Mouse (Mus musculus) adrenal gland, adult 18-20 months (tissue): Measurements from ENCODE around the gene Skap1. TPM values are rescaled to one million over a fixed set of nuclear protein-coding genes. Genes with fewer than 3 reads are reported as not detected.

Source experiments
- DNase-seq, 2 experiments: peaks; one replicate each; pipeline ENCODE4 v3.0.0; 2021 to 2022; ENCODE audit warnings: low spot score in 2 of 2
- total RNA-seq, 2 experiments: library from RNA; stranded (reverse); gene quantifications; 1 replicate in 1 of 2; 2 replicates in 1 of 2; pipeline ENCODE4 v1.2.3; 2021

Gene Skap1
- total RNA-seq, 2 experiments from 2014 or later = 7.6 to 8.8 TPM

- no peak for DNase-seq
These were observed 86.7 kb downstream of the Skap1 start for GRCm38 (mm10) chr11:96550960-96551703.

- peak in 1 of 2 experiments; percentile 40 for DNase-seq
These were observed 88.7 kb downstream of the Skap1 start for GRCm38 (mm10) chr11:96553091-96553490.

- no peak for DNase-seq
These were observed 95.8 kb downstream of the Skap1 start for GRCm38 (mm10) chr11:96560229-96560628.

- no peak for DNase-seq
These were observed 99.7 kb downstream of the Skap1 start for GRCm38 (mm10) chr11:96564088-96564487.

- no peak for DNase-seq
These were observed 108.1 kb downstream of the Skap1 start for GRCm38 (mm10) chr11:96572515-96572914.

- no peak for DNase-seq
These were observed 112.4 kb downstream of the Skap1 start for GRCm38 (mm10) chr11:96576491-96577427.

- DNase-seq = no peak
These were observed 114.3 kb downstream of the Skap1 start for GRCm38 (mm10) chr11:96578551-96579283.

GRCm38 (mm10) chr11:96581604-96582384, 117.4 kb downstream of the Skap1 start:
- DNase-seq = peak; percentile 22 to 29

- DNase-seq = no peak
These were observed 118.2 kb downstream of the Skap1 start for GRCm38 (mm10) chr11:96582595-96582994.

- DNase-seq = no peak
These were observed 125.4 kb downstream of the Skap1 start for GRCm38 (mm10) chr11:96589828-96590227.

GRCm38 (mm10) chr11:96595890-96596289, 131.5 kb downstream of the Skap1 start:
- no peak for DNase-seq

- no peak for DNase-seq
These were observed 131.9 kb downstream of the Skap1 start for GRCm38 (mm10) chr11:96596301-96596700.

GRCm38 (mm10) chr11:96602806-96603205, 138.4 kb downstream of the Skap1 start:
- no peak for DNase-seq

- no peak for DNase-seq
These were observed 139.9 kb downstream of the Skap1 start for GRCm38 (mm10) chr11:96604306-96604705.

- no peak for DNase-seq
These were observed 140.5 kb downstream of the Skap1 start for GRCm38 (mm10) chr11:96604751-96605450.

GRCm38 (mm10) chr11:96605516-96605915, 141.1 kb downstream of the Skap1 start:
- no peak for DNase-seq

GRCm38 (mm10) chr11:96612596-96612995, 148.2 kb downstream of the Skap1 start:
- no peak for DNase-seq

- DNase-seq = no peak
These were observed 152.4 kb downstream of the Skap1 start for GRCm38 (mm10) chr11:96616792-96617191.

- DNase-seq = no peak
These were observed 154.5 kb downstream of the Skap1 start for GRCm38 (mm10) chr11:96618789-96619445.
